Mouse (Mus musculus): ENCODE data around the gene Hrk.

DNA sequence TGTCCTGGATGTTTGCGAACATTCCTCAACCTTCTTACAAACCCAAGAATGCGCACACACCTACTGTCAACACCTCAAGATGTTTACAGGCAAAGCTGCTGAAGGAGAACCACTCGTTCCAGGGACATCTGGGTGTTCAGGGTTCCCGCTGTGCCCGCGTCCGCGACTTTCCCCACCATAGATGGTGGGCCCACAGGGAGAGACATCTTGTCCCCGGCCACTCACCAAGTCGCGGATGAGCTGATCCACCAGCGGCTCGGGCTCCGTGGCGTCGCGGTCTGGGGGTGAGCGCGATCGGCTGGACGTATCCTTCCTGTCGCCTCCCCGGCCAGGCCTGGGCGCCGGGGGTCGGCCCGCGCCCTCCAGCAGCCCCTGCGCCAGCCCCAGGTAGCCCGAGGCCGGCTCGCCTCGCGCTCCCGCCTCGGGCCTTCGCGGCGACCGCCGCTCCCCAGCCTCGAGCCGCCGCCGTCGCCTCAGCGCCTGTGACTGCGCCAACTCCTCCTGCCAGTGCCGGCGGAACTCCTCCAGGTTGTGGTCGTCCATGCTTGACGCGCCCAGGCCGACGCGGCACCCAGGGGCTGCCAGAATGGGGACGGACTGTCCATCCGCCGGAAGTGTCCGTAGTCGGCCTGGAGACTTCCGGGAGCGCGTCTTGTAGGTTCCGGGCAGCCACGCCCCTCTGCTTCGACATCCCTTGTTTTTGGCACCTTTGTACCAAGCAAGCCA lies 9.4 kb upstream of the Hrk start, which contains the start of gene Fbxw8:
- TF ChIP-seq TCF3 (IDR thresholded peaks at IDR 0.05; ENCODE audit: insufficient read length, low read depth) (no peak), POLR2A (IDR thresholded peaks at IDR 0.05; ENCODE audit: insufficient read length, low read depth) (peak; percentile 95), POLR2AphosphoS2 (IDR thresholded peaks at IDR 0.05; ENCODE audit: insufficient read length, low read depth) (peak; percentile 94), MAX (IDR thresholded peaks at IDR 0.05; ENCODE audit: low read depth) (no peak), CEBPB (IDR thresholded peaks at IDR 0.05; ENCODE audit: insufficient read depth, poor library complexity, severe bottlenecking) (no peak), MYOD1 (IDR thresholded peaks at IDR 0.05; ENCODE audit: control insufficient read depth in 1 of 3, insufficient read length in 2 of 3, low read depth in 2 of 3) (peak in 1 of 3 experiments; percentile 51), USF1 (IDR thresholded peaks at IDR 0.05; ENCODE audit: low read depth) (no peak)
